ENCODE assay signal across 2 mouse cellular contexts in the genomic region with DNA sequence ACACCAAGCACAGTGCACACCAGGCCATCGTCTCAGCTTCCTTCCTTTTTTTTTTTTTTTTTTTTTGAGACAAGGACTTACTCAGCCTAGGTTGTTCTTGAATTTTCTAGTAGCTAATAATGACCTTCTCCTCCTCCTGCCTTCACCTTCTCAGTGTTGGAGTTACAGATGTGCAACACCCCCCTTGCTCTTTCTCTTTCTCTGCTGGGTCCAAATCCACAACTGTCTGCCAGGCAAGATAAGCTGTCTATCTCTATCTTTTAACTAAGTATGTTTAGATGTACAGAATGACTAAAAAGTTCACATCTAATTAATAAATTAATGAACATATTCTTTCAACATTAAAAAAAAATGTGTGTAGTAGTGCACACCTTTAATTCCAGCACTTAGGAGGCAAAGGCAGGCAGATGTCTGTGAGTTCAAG.
TF ChIP-seq lines count a peak whose summit lies in the region.

No protein-coding gene starts in this region.

TF ChIP-seq in CH12.LX, 34 proteins besides CTCF, POLR2A, EP300 and RAD21:
- TF ChIP-seq POLR2AphosphoS2 (IDR thresholded peaks at IDR 0.05; ENCODE audit: low read depth, low read length): no peak
- no peak for TF ChIP-seq TBP (conservative IDR thresholded peaks at IDR 0.05; ENCODE audit: low read depth, low read length)
- peak; percentile 67 for TF ChIP-seq ZNF384 (IDR thresholded peaks at IDR 0.05; ENCODE audit: low read depth, low read length)

TF ChIP-seq in MEL, 35 proteins besides CTCF, POLR2A, EP300 and RAD21:
- no peak for TF ChIP-seq ETS1 (IDR thresholded peaks at IDR 0.05; ENCODE audit: low read depth, low read length)
- peak; percentile 96 for TF ChIP-seq ZNF384 (IDR thresholded peaks at IDR 0.05; ENCODE audit: low read depth, low read length)
- TF ChIP-seq MAFK (IDR thresholded peaks at IDR 0.05; ENCODE audit: borderline replicate concordance, low read depth, low read length): no peak
- peak; percentile 67 for TF ChIP-seq GATA1 (IDR thresholded peaks at IDR 0.05; ENCODE audit: low read depth, low read length)
- peak; percentile 63; the same call in 1 of the 2 replicates for TF ChIP-seq TCF12 (IDR thresholded peaks at IDR 0.05; ENCODE audit: low read depth, low read length)
- TF ChIP-seq ZKSCAN1 (IDR thresholded peaks at IDR 0.05; ENCODE audit: low read depth, low read length): no peak
- TF ChIP-seq CHD1 (IDR thresholded peaks at IDR 0.05; ENCODE audit: low read depth, low read length): no peak
- TF ChIP-seq MYC (IDR thresholded peaks at IDR 0.05; ENCODE audit: low read depth, low read length): 0 out of 2 replicates have a peak, but pooled peaks have one; percentile 3
- no peak for TF ChIP-seq GABPA (IDR thresholded peaks at IDR 0.05; ENCODE audit: low read depth, low read length)
TF ChIP-seq in MEL: peak in this region for 4.
